Mouse (Mus musculus): ENCODE data around the gene Ankrd42.
A peak's percentile ranks its signal among the peaks of the same experiment; 100 is the strongest.

Ankrd42 gene

DNA sequence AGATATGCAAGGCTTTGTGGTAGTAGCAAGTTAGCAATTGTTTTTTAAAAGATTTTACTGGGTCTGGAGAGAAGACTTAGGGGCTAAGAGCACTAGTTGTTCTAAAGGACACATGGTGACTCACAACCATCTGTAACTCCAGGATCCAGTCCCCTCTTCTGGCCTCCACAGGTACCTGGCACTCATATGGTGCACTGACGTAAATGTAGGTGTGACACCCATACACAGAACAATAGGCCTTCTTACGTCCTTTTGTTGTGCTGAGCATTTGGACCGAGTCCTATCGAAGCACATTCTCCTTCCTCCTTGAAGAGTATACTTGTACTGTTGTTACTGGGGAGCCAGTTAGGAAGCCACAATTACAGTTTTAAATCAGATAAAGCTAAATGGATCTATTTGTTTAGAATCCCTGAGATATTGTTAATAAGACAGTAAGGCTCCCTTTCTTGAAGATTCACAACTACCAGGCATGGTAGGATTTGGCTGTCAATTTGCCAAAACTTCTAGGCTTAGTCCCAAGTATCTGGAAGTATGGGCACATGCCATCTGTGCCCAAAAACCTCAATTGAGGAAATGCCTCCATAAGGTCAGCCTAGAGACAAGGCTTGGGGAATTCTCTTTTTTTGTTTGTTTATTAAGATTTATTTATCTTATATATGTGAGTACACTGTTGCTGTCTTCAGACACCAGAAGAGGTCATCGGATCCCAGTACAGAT lies 56.3 kb downstream of the Ankrd42 start:
- DNase-seq (ENCODE audit: extremely low spot score, low read depth, low spot score): no peak

DNA sequence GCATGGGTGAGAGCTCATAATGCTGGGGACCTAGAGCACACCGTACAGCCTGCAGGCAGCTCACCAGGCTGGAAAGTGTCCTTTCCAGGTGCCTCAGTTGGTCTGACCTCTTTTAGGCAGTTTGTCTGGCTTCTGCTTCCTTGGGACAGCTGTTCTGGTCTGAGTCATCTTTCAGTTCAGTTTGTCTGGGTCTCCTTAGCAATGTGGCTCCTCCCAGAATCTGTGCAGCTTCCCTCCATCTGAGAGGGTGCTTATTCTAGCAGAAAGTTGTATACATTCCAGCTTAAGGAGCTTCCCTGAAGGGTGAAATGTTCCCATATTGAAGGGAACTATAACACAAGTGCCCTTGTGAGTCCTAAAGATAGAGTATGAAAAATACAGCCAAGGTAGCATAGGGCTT lies 70.2 kb downstream of the Ankrd42 start:
- no peak for DNase-seq (ENCODE audit: extremely low spot score, low read depth, low spot score)

DNA sequence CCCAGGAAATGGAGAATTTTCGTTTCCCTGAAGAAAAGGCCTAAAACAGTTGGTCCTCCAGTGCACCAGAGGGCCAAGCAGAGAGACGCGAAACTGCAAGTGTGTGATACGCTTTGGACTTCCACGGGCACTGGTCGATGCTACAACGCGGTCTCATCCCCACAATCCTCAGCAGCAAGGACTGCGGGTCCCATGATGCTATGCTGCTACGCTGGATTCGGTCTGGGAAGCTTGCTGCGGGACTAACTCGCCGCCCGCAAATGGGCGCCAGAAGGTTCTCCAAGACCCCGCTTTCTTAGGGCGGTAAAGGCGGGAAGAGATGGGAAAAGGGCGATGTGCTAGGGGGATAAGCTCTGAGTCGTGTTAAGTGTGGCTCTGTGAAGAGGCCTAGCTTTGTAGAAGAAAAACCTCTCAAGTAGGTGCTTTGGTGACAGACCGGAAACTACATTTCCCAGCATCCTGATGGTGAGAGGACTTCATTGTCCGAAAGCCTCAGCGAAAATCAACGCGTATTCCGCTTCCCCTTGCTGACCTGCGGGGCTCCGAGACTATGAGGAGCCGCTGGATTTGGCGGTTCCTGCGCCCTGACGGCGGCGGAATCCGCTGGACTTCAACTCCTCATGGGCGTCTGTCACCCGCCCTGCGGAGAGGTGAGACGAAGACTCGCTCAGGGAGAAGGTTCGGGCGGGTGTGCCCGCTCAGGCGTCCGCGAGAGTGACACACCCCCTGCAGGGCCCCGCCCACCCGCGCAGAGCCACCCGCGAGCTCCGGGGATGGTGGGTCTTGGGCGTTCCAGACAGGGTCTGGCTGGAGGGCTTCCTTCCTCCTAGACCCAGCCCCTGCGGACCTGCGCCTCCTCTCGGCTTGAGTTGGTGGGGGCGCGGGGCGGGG lies 75.7 kb downstream of the Ankrd42 start, which contains the start of gene Ccdc90b:
TSS of gene Ccdc90b (plus strand) at position 164 of the 891 bp plus-strand sequence.
- DNase-seq (ENCODE audit: extremely low spot score, low read depth, low spot score): peak; percentile 95

DNA sequence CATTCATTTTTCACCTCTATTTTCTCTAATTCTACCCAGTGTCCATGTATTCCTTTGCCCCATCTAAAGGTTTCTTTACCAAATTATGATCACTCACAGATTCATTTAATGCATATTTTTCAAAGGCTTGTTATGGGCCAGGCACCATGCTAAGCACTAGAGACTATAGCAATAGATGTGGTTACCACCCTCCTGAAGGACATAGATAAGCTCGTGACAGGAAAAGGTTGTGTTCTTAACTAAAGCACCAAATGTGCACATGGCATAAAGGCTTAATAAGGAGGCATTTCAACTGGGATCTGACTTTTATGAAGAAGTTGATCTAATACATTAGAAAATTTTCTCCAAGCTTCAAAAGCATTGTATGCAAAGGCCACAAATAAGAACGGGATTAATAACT lies 78.2 kb downstream of the Ankrd42 start:
- no peak for DNase-seq (ENCODE audit: extremely low spot score, low read depth, low spot score)

DNA sequence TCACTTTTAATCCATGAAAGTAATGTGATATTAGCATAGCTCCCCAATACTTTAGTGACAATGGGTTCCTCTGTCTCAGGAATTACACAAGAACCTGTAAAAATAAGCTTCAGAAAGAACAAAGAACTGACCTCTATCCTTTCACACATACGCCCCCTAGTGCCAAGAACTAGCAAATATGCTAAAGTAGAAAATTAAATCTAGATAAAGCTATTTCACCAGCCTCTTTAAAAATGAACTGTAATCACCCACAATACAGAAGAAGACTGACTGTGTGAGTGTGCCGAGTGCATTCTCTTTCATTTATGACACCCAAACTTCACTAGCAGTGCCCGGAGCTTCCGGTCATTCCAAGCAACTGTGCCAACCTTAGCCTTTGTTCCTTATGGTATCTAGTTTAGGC lies 86.0 kb downstream of the Ankrd42 start:
- DNase-seq (ENCODE audit: extremely low spot score, low read depth, low spot score): peak; percentile 56

DNA sequence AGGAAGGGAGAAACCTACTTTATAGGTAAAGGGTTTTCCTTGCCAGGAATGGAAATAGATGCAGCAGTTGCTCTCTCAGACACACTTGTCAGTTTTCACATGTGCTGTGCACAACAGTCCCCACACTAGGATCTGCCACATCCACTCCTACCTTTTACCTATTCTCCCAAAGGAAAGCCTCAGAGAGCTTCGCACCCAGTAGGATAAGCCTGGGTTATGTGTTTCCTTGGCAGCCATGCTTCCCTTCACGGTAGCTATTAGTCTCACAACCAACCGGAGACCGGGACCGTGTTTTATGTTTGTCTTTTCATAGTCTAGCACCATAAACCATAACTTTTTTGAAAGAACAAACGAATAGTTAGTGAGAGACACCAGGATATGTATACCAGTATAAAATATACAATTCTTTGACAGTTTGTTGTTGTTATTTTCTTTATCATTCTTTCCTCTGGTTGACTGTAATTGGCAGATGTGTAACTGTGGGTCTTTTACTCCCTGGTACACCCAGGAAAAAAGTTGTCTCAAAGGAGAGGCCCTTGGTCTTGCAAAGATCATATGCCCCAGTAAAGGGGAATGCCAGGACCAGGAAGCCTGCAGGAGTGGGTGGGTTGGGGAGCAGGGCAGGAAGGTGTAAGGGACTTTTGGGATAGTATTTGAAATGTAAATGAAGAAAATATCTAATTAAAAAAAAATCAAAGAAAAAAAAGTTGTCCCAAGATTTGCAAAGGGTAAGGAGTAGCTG lies 86.5 kb downstream of the Ankrd42 start:
- no peak for DNase-seq (ENCODE audit: extremely low spot score, low read depth, low spot score)

DNA sequence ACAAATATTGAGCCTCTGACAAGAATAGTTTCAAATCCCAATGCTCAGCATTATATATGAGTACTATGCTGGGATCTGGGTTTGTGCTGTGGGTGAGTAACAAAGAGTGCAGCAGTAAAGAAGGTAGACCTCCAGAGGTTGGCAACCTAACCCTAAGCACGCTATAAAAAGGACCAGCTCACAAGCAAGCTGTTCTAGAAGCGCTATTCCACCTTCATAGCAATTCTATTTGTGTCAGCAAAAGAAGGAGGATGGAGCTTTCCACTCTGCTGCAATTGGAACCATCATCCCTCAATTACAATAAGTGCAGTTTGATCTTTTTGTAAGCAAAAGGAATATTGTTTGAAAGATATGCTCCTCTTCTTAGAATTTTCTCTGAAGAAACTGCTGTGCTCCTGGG lies 90.2 kb downstream of the Ankrd42 start:
- no peak for DNase-seq (ENCODE audit: extremely low spot score, low read depth, low spot score)

DNA sequence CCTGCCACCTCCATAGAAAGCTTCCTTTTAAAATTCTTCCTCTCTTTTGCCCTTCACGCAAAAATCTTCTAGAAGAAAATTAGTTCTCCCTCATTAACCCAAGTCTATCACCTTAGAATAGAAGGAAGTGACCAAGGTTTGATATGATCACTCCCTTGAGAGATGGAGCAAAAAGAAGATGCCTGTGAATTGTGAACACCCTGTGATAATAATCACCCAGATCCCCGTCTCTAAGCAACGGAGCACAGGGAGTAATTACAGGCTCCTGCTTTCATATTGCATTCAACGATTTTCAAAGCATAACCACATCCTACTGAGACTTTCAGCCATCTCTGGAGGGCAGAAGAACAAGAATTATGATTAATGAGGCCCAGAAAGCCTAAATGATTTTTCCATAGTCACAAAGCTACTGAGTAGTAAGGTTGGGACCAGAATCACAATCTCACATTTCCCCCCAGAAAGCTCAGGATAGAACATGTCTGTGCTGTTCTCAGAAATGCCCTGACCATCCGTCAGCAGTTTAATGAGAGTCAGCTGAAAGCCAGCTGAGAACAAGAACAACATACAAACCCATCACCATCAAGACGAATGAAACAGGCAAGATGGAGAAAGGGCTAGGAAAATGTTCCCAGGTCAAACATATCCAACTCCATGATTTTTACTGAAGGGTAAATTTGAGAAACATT lies 104.4 kb downstream of the Ankrd42 start:
- DNase-seq (ENCODE audit: extremely low spot score, low read depth, low spot score): no peak
